Mouse (Mus musculus) heart, embryonic 12.5 days (tissue): ENCODE measurements around the gene Oser1. TPM values are rescaled to one million over a fixed set of nuclear protein-coding genes. Genes with fewer than 3 reads are reported as not detected.

Experiments
- ATAC-seq: fragments of 200-750 bp; cut with Nextera tagmentation; 2 replicates; pipeline ENCODE4 v1.8.0; 2017; ENCODE audit warnings: moderate TSS enrichment, moderate library complexity; ENCODE audit not compliant: insufficient number of reproducible peaks, low FRiP score
- H3K27ac ChIP-seq: fragments of 300-500 bp; sonication (generic); 2 replicates; pipeline ENCODE4 v1.5.1; 2016; ENCODE audit warnings: mild to moderate bottlenecking, moderate library complexity; ENCODE audit not compliant: poor library complexity, severe bottlenecking
- H3K27me3 ChIP-seq: fragments of 300-500 bp; sonication (generic); replicated peaks from 2 replicates; pipeline ENCODE4 v1.6.1; 2016; ENCODE audit warnings: mild to moderate bottlenecking, moderate library complexity
- H3K36me3 ChIP-seq: fragments of 300-500 bp; sonication (generic); 2 replicates; pipeline ENCODE4 v1.6.1; 2016; ENCODE audit warnings: mild to moderate bottlenecking, moderate library complexity
- H3K4me1 ChIP-seq: fragments of 300-500 bp; sonication (generic); replicated peaks from 2 replicates; pipeline ENCODE4 v1.6.1; 2016; ENCODE audit warnings: mild to moderate bottlenecking
- H3K4me2 ChIP-seq: fragments of 300-500 bp; sonication (generic); 2 replicates; pipeline ENCODE4 v1.6.1; 2016; ENCODE audit warnings: mild to moderate bottlenecking, moderate library complexity
- H3K4me3 ChIP-seq: fragments of 300-500 bp; sonication (generic); 2 replicates; pipeline ENCODE4 v1.5.1; 2016; ENCODE audit warnings: mild to moderate bottlenecking
- H3K9ac ChIP-seq: fragments of 300-500 bp; sonication (generic); 2 replicates; pipeline ENCODE4 v1.6.1; 2016; ENCODE audit warnings: mild to moderate bottlenecking, moderate library complexity
- H3K9me3 ChIP-seq: fragments of 300-500 bp; sonication (generic); replicated peaks from 2 replicates; pipeline ENCODE4 v1.6.1; 2016; ENCODE audit warnings: mild to moderate bottlenecking, moderate library complexity
- WGBS: fragments of 180-500 bp; shearing (Covaris S2); methylation state at CpG from one replicate; pipeline ENCODE4 v1.1.7; 2016; 5-methylcytosine and 5-hydroxymethylcytosine counted together
- polyA plus RNA-seq: library from polyadenylated mRNA; unstranded; fragments of >200 nt; fragmentation: Nextera tagmentation; extraction: Ambion mirVana; gene quantifications from 2 replicates; pipeline ENCODE4 v1.2.1, GENCODE M21; 2016

Oser1 gene
- polyA plus RNA-seq, 1 experiment from 2014 or later: 55.3 TPM

GRCm38 (mm10) chr2:163356113-163356840 lies 68.2 kb downstream of the Oser1 start:
- Histone ChIP-seq H3K4me2 (peak overlapping the region; percentile 38), H3K27ac (peak overlapping the region; percentile 96), H3K4me3 (peak overlapping the region; percentile 23), H3K27me3 (no peaks in the 10 kb centered on the region), H3K9ac (peak overlapping the region; percentile 58), H3K4me1 (peaks cover 88% of the 10 kb centered on the region), H3K9me3 (no peaks in the 10 kb centered on the region), H3K36me3 (peaks cover 4% of the 10 kb centered on the region; the same call in 1 of the 2 replicates)
- ATAC-seq: peak; percentile 78
- 48% methylated on average over 12 of the region's 12 CpGs for WGBS

Other genes starting within 250 kb of the Oser1 start
- 2.4 and 3.0 TPM in 2 replicates for gene Tox2, start 221.6 kb downstream of the Oser1 start, polyA plus RNA-seq
- 62.5 and 62.7 TPM in 2 replicates for gene Jph2, start 26.7 kb downstream of the Oser1 start, polyA plus RNA-seq
- gene Gdap1l1, start 13.8 kb upstream of the Oser1 start, polyA plus RNA-seq: 0.19 and 0.63 TPM in 2 replicates
- 14.2 and 15.5 TPM in 2 replicates for gene Fitm2, start 47.9 kb upstream of the Oser1 start, polyA plus RNA-seq
- gene R3hdml, start 67.6 kb upstream of the Oser1 start, polyA plus RNA-seq: not detected in 2 replicates
- gene Hnf4a, start 82.1 kb upstream of the Oser1 start, polyA plus RNA-seq: 0.17 and 0.18 TPM in 2 replicates
- 26.9 and 27.8 TPM in 2 replicates for gene Ttpal, start 177.6 kb upstream of the Oser1 start, polyA plus RNA-seq
- 67.7 and 76.7 TPM in 2 replicates for gene Serinc3, start 220.4 kb upstream of the Oser1 start, polyA plus RNA-seq
- 233 and 241 TPM in 2 replicates for gene Pkig, start 233.7 kb upstream of the Oser1 start, polyA plus RNA-seq